Mouse (Mus musculus) left cerebral cortex, postnatal 10 days (tissue): ENCODE measurements at regions not wholly inside any gene's neighbourhood (a gene's known extent, or its start where the extent isn't known, plus 50 kb on each side); places are given as distances from the start of the nearest gene placed in this dataset.
"Not testable (repeated sequence)": the region's sequence is repeated elsewhere in the genome, so short reads cannot be mapped to it uniquely, and the experiment has no call there.

ENCODE experiments used
- DNase-seq, 2 experiments: peaks; one replicate each; pipeline ENCODE4 v3.0.0; 2021 to 2022; ENCODE audit warnings: low spot score in 2 of 2, mixed read lengths in 1 of 2; ENCODE audit errors: extremely low spot score in 1 of 2
- intact Hi-C: fragments of 180-260 bp; cut with DNase I; formaldehyde crosslinking; loops from one replicate; pipeline ENCODE4 v1.15.1; 2025

- no peak for DNase-seq
- intact Hi-C loops = no loop called here
These were observed 61.0 kb downstream of the 4930474N05Rik start for GRCm38 (mm10) chr14:36155757-36156156.

- intact Hi-C loops = no loop called here
- DNase-seq = no peak
These were observed 61.5 kb downstream of the 4930474N05Rik start for GRCm38 (mm10) chr14:36156175-36156574.

GRCm38 (mm10) chr14:36183701-36184100 is 89.0 kb downstream of the 4930474N05Rik start:
- DNase-seq = no peak
- intact Hi-C loops = no loop called here

DNA sequence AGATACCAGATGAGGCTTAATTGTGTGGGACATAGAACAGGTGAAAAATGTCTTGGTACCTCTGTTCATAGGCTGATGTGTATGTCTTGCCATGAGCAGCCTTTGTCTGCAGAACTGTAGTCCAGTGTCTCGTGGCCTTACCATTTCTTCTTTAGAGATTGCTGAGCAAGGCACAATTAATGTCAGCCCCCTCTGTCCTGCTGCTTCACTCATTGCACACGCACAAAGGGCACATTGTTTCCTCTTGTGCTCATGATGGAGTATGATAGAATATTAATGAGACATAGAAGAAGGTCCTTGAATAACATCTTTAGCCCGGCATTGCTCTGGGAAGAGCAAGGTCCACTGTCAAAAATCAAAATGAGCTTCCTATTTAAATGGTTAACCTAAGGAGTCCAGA is 101.8 kb downstream of the 4930474N05Rik start:
- DNase-seq = no peak
- intact Hi-C loops = no loop called here

GRCm38 (mm10) chr14:36198396-36198795 is 103.7 kb downstream of the 4930474N05Rik start:
- DNase-seq = no peak
- intact Hi-C loops = no loop called here

DNA sequence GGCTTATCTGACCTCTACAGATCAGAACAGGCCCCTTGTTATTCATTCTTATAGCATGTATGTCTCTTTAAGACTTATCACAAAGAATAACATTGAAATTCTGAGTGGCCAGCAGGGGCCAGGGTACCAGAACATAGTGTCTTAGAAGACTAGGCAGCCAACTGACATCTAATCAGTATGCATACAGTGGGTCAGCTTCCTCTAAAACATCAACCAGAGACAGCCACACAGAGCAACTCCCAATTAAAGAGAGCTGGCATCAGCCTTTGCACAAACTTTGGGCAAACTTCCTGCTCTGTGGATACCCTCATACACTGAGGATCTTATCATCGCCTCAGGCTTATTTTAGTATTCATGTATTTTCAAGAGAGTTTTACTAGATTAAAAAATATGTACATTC is 109.1 kb downstream of the 4930474N05Rik start:
- intact Hi-C loops = no loop called here
- DNase-seq = peak in 1 of 2 experiments; percentile 38

GRCm38 (mm10) chr14:36212830-36213229 is 118.1 kb downstream of the 4930474N05Rik start:
- intact Hi-C loops = loop anchor here (5.0 kb wide), 1 partner anchor 1401 kb away; no protein-coding TSS in a partner anchor
- peak; percentile 67 to 74 for DNase-seq

- no peak for DNase-seq
- intact Hi-C loops = no loop called here
These were observed 151.1 kb downstream of the 4930474N05Rik start for GRCm38 (mm10) chr14:36245849-36246248.

- peak; percentile 12 to 17 for DNase-seq
- intact Hi-C loops = no loop called here
These were observed 167.4 kb downstream of the 4930474N05Rik start for GRCm38 (mm10) chr14:36262126-36262525.

DNA sequence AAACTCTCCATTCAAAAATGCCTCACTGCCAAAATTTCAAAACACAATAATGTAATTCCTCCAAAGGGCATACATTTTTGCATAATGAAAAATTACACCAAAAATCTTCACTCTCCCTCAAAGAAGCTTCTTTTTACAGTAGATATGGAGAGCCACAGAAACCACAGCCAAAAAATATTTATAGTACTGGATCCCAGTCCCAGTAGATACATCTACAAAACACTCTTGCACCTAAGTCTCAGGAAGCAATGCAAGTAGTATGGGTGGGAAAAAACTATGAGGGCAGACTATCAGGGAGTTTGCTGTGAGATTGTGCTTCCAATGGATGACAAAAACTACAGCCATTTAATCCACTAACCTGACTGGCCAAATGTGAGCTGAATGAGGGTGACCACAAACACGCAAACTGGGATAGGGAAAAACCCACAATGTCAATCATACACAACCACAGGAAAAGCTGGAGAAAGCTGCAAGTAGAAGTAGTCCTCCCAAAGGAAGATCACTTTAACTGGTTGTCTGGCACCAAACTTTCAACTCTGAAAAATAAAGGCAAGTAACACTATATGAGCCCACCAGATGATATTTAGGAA is 189.2 kb downstream of the 4930474N05Rik start:
- no peak for DNase-seq
- intact Hi-C loops = loop anchor here (10.0 kb wide), 1 partner anchor 1109 kb away; no protein-coding TSS in a partner anchor

DNA sequence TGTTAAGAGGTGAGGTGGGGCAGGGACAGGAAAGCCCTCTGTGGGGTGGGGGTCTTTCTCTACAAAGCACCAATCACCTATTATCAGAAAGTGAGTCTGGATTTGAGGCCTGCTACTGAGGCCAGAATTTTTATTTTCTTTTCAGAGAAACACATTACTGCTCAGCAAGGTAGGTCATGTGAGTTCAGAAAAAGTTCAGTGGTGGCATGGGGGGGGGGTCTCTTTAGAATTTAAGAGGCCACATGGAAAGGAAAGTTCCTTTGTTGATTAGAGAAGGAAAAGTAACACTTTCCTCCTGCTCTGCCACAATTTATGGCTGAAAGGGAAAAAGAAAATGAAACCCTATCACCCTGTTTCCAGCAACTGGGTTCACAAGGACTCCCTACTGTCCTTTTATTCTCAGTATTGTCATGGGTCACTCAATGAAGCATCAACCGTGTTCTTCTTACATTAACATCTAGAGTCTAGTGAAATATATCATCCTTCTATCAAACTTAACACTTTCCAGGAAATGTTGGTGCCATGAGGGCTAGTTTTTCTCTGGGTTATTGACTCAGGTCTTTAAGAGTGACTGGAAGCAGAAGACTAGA is 194.1 kb downstream of the 4930474N05Rik start:
- no peak for DNase-seq
- intact Hi-C loops = loop anchor here (10.0 kb wide), 1 partner anchor 1114 kb away; no protein-coding TSS in a partner anchor

DNA sequence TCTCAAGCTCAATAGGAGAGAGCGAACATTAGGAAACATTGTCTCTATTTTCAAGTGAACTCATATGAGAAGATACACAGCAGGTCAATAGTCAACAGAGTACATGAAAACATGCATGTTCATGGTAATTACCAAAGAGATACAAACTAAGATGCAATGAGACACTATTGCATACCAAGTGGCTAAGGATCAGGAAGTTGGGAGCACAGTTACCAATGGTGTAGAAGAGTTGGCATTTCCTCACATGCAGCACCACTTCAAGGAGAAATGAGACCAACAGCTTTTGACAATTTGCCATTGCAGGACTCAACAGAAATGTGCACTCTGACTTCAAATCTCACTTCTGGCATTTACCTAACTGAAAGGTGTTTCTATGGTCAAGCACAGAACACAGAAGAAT is 215.6 kb downstream of the 4930474N05Rik start:
- intact Hi-C loops = no loop called here
- DNase-seq = no peak

DNA sequence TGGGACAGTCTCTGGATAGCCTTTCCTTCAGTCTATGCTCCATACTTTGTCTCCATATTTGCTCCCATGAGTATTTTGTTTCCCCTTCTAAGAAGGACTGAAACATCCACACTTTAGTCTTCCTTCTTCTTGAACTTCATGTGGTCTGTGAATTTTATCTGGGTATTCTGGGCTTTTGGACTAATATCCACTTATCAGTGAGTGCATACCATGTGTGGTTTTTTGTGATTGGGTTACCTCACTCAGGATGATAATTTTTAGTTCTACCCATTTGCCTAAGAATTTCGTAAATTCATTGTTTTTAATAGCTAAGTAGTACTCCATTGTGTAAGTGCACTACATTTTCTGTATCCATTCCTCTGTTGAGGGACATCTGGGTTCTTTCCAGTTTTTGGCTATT is 220.0 kb downstream of the 4930474N05Rik start:
- intact Hi-C loops, DNase-seq: not testable (repeated sequence)

GRCm38 (mm10) chr14:36316418-36317111 is 221.8 kb downstream of the 4930474N05Rik start:
- intact Hi-C loops = no loop called here
- no peak for DNase-seq

- no peak for DNase-seq
- intact Hi-C loops = no loop called here
These were observed 233.7 kb downstream of the 4930474N05Rik start for GRCm38 (mm10) chr14:36328258-36328891.

DNA sequence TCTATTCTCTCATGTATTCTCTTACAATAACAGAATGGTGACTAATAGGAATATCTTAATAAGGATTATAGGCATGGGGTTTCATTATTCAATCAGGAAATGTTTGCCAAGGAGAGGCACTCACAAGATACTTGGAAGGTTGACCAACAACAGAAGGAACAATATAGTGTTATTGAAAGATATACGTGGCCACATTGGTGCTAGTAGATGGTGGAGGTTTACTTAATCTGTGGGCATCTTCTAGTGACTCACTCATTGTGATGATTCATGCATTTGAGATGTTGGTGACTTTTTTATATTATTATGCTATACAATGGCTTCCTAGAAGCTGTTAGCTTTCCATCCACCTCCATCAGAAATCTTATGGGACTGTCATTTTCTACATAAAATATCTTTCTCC is 246.1 kb downstream of the 4930474N05Rik start:
- DNase-seq = no peak
- intact Hi-C loops = no loop called here
